Mouse (Mus musculus): ENCODE results near the gene Col23a1.

DNA sequence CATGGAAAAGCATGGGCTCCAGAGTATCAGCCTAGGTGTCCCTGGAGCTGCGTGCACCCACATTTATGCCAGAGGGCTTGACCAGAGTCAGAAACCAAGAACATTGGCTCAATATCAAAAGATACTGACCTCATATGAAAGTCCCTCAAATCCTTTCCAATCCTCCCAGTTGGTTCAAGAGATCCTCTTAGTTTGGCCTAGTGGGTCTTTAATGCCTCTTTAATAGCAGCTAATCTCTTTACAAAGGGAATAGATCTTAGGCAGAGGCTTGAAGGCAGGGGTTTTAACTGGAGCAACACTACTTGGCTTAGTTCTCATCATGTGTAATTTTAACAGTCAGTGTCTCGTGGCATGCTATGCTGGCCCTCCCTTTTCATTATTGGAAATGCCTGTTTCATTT is 184.0 kb downstream of the Col23a1 start:
- no peak for TF ChIP-seq CTCF (IDR thresholded peaks at IDR 0.05; ENCODE audit: borderline replicate concordance, insufficient read depth, low read length)
- TF ChIP-seq POLR2A (IDR thresholded peaks at IDR 0.05; ENCODE audit: low read depth, low read length), result no peak

All from embryonic fibroblast, embryonic 13.5 days (primary cell).